In the genomic region with DNA sequence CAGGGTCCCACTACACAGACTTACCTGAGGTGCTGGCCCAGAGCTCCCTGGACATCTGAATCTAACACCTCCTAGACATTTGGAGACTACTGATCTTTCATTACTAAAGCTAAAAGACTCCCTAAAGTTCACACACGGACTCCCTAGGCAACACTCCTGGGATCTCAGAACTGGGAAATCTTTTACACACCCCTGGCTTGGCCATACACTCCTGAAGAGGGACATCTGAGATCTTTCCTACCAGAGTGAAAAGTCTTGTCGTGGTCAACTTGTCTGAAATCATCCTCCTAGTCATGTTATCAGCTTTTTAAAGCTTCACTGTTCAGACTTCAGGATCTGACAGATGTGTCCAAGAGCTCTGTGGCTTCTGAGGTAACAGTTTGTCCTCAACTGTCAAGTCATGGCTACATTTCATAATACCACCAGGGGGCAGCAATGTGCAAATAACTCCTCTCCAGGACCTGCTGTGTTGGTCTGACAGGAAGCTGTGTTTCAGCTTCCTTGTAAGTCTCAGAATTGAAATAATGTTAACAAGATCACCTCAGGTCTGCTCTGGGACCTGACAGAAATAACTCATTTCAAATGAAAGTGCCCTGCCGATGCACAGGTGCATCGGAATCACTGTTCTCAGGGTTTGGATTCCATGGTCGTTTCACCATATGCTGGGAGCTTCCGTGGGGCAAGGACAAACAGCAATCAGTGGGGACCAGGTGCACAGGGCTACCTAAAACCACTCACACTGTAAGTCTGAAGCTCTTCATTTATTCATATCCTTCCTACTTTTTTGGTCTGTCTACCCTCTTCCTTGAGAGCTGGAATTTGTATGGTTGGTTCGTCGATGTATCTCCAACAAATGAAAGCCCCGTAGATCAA, we compare ENCODE assay signal across 9 mouse cellular contexts.
DNase-seq lines count a peak whose midpoint lies in the region; ATAC-seq and TF ChIP-seq lines count a peak whose summit lies in the region.
"Had no signal": no experiment of that assay in that cellular context is flagged by ENCODE, and none has a peak within 500 bp of the region (broad histone marks: within the 10 kb centered on the region; RNA-seq: fewer than 3 reads in every experiment).

No protein-coding gene starts in this region.

- no peaks in the 10 kb centered on the region for H3K4me1 ChIP-seq in cortical plate, adult 2 months (ENCODE audit: control insufficient read depth, insufficient read depth, low read length)
- H3K4me1 ChIP-seq in kidney, embryonic 14.5 days (ENCODE audit: control insufficient read depth, insufficient read depth, low read length) = no peaks in the 10 kb centered on the region
- H3K4me1 ChIP-seq in limb, embryonic 11.5 days (ENCODE audit: control insufficient read depth, insufficient read depth, low read length) = no peaks in the 10 kb centered on the region
- no peaks in the 10 kb centered on the region for H3K4me1 ChIP-seq in stomach, embryonic 16.5 days (ENCODE audit: control insufficient read depth, insufficient read depth, low read length)

- ATAC-seq in kidney, embryonic 14.5 days (ENCODE audit: low FRiP score, low TSS enrichment) = peak; percentile 83
- ATAC-seq in limb, embryonic 11.5 days (ENCODE audit: insufficient number of reproducible peaks, low FRiP score, low TSS enrichment, low read depth) = no peak
- 0 out of 2 replicates have a peak, but pooled peaks have one; percentile 40 for ATAC-seq in monocyte, adult 5-6 weeks (replicated peaks; ENCODE audit: insufficient number of reproducible peaks, low FRiP score, low TSS enrichment, poor library complexity, severe bottlenecking)
- ATAC-seq in stomach, embryonic 16.5 days (ENCODE audit: insufficient read depth, low FRiP score) = peak; percentile 62

- no peak overlapping the region for H3K4me2 ChIP-seq in kidney, embryonic 14.5 days (replicated peaks; ENCODE audit: low read depth, low read length)
- no peak overlapping the region for H3K4me2 ChIP-seq in limb, embryonic 11.5 days (ENCODE audit: low read depth, severe bottlenecking)
- H3K4me2 ChIP-seq in stomach, embryonic 16.5 days (ENCODE audit: low read depth, low read length) = no peak overlapping the region
- H3K4me2 ChIP-seq: embryonic facial prominence, embryonic 12.5 days had no signal

- whole genome bisulfite sequencing in kidney, embryonic 14.5 days = 74% methylated on average over 9 of the region's 9 CpGs
- WGBS in limb, embryonic 11.5 days = 74% methylated on average over 9 of the region's 9 CpGs
- WGBS in stomach, embryonic 16.5 days = 65% methylated on average over 9 of the region's 9 CpGs

- no peak overlapping the region for H3K9ac ChIP-seq in kidney, embryonic 14.5 days (ENCODE audit: low read depth, low read length)
- H3K9ac ChIP-seq in limb, embryonic 11.5 days (ENCODE audit: low read length) = no peak overlapping the region
- H3K9ac ChIP-seq in stomach, embryonic 16.5 days (ENCODE audit: low read length) = no peak overlapping the region
- H3K9ac ChIP-seq: embryonic facial prominence, embryonic 12.5 days had no signal

- no peak for TF ChIP-seq POLR2A in cortical plate, adult 2 months (IDR thresholded peaks at IDR 0.05; ENCODE audit: extremely low read depth, insufficient read depth, low read length)

- H3K4me3 ChIP-seq in cortical plate, adult 2 months (ENCODE audit: insufficient read depth, low read length) = no peak overlapping the region
- no peak overlapping the region for H3K4me3 ChIP-seq in kidney, embryonic 14.5 days (ENCODE audit: low read length)
- H3K4me3 ChIP-seq in limb, embryonic 11.5 days (ENCODE audit: low read depth, low read length) = no peak overlapping the region
- no peak overlapping the region for H3K4me3 ChIP-seq in stomach, embryonic 16.5 days (replicated peaks; ENCODE audit: low read length)
- H3K4me3 ChIP-seq: embryonic facial prominence, embryonic 12.5 days had no signal

- H3K27me3 ChIP-seq in kidney, embryonic 14.5 days (ENCODE audit: control insufficient read depth, insufficient read depth, low read length) = no peaks in the 10 kb centered on the region
- H3K27me3 ChIP-seq in limb, embryonic 11.5 days (ENCODE audit: control insufficient read depth, insufficient read depth, low read length) = no peaks in the 10 kb centered on the region
- no peaks in the 10 kb centered on the region for H3K27me3 ChIP-seq in stomach, embryonic 16.5 days (ENCODE audit: control insufficient read depth, insufficient read depth, low read length)
- H3K27me3 ChIP-seq: embryonic facial prominence, embryonic 12.5 days had no signal

- H3K36me3 ChIP-seq in kidney, embryonic 14.5 days (ENCODE audit: control insufficient read depth, insufficient read depth, low read length) = no peaks in the 10 kb centered on the region
- H3K36me3 ChIP-seq in limb, embryonic 11.5 days (ENCODE audit: control insufficient read depth, insufficient read depth, low read length) = no peaks in the 10 kb centered on the region
- no peaks in the 10 kb centered on the region for H3K36me3 ChIP-seq in stomach, embryonic 16.5 days (ENCODE audit: control insufficient read depth, insufficient read depth, low read length)
- H3K36me3 ChIP-seq: embryonic facial prominence, embryonic 12.5 days had no signal

- peak; percentile 81 for TF ChIP-seq CTCF in cortical plate, adult 2 months (IDR thresholded peaks at IDR 0.05; ENCODE audit: extremely low read depth, insufficient read depth, low read length)

- no peaks in the 10 kb centered on the region for H3K9me3 ChIP-seq in kidney, embryonic 14.5 days (ENCODE audit: control insufficient read depth, low read length)
- no peaks in the 10 kb centered on the region for H3K9me3 ChIP-seq in limb, embryonic 11.5 days (ENCODE audit: control insufficient read depth, low read length)
- no peaks in the 10 kb centered on the region for H3K9me3 ChIP-seq in stomach, embryonic 16.5 days (replicated peaks; ENCODE audit: control insufficient read depth, low read length)
- H3K9me3 ChIP-seq: embryonic facial prominence, embryonic 12.5 days had no signal

- DNase-seq in 416B (ENCODE audit: low read depth) = peak; percentile 86
- peak; percentile 67 to 92 for DNase-seq in adrenal gland, adult (ENCODE audit: inconsistent age in 2 of 2, low spot score in 1 of 2)
- peak; percentile 47 to 61 for DNase-seq in gastrocnemius, postnatal 4 days (ENCODE audit: low spot score in 2 of 2)
- peak; percentile 78 for DNase-seq in limb, embryonic 11.5 days (ENCODE audit: low spot score)

- no peak overlapping the region for H3K27ac ChIP-seq in cortical plate, adult 2 months (ENCODE audit: insufficient read depth, low read length)
- H3K27ac ChIP-seq in kidney, embryonic 14.5 days (ENCODE audit: low read depth, low read length) = no peak overlapping the region
- no peak overlapping the region for H3K27ac ChIP-seq in limb, embryonic 11.5 days (replicated peaks; ENCODE audit: low read depth, low read length)
- H3K27ac ChIP-seq in stomach, embryonic 16.5 days (ENCODE audit: low read length) = no peak overlapping the region
- H3K27ac ChIP-seq: embryonic facial prominence, embryonic 12.5 days had no signal
